Mouse (Mus musculus) Patski (cell line): Measurements from ENCODE around the gene Yars2. TPM values are rescaled to one million over a fixed set of nuclear protein-coding genes. Genes with fewer than 3 reads are reported as not detected.
"Not testable (repeated sequence)": the region's sequence is repeated elsewhere in the genome, so short reads cannot be mapped to it uniquely, and the experiment has no call there.

Source experiments
- ATAC-seq: fragments of 100-300 bp; one replicate; pipeline ENCODE4 v1.8.0; 2021
- CTCF ChIA-PET: fragments of 350-600 bp; sonication (Branson Sonifier 250); formaldehyde crosslinking; loops from one replicate; lab custom pipeline; 2022; ENCODE audit warnings: inconsistent platforms; lab: Charles Lee
- POLR2A ChIA-PET: fragments of 350-600 bp; sonication (Branson Sonifier 250); formaldehyde crosslinking; loops from one replicate; lab custom pipeline; 2022; ENCODE audit warnings: antibody characterized with exemption, inconsistent platforms; lab: Charles Lee
- DNase-seq: peaks from one replicate; pipeline ENCODE4 v3.0.0-alpha.2; 2011; ENCODE audit warnings: low read depth, low spot score
- H3K27me3 ChIP-seq: fragments of 371-371 bp; one replicate; pipeline ENCODE4 v1.5.1; 2021
- CTCF ChIP-seq: fragments of 100-300 bp; IDR thresholded peaks from one replicate; pipeline ENCODE4 v1.5.1; 2021
- in situ Hi-C: fragments of 300-500 bp; cut with MboI; formaldehyde crosslinking; loops from 3 replicates; pipeline ENCODE4 v1.11.1; 2018; ENCODE audit warnings: low pct_unique_long_range_greater_than_20kb, mixed read lengths
- polyA plus RNA-seq: library from polyadenylated mRNA; unstranded; gene quantifications from one replicate; pipeline ENCODE4 v1.2.3, GENCODE M21; 2021

The Yars2 gene
- polyA plus RNA-seq, 1 experiment from 2014 or later = 31.5 TPM

GRCm38 (mm10) chr16:16303138-16303827 is 518 bp downstream of the Yars2 start:
- DNase-seq (peak; percentile 10), ATAC-seq (peak; percentile 56)
- ChIA-PET POLR2A (interaction anchor here (1.1 to 1.3 kb wide), 2 partner anchors 91 to 415 kb away, joined by 3 read pairs; no protein-coding TSS in a partner anchor), CTCF (interaction anchor here (0.9 kb wide), 1 partner anchor 100 kb away, joined by 4 read pairs; no protein-coding TSS in a partner anchor)
- TF ChIP-seq CTCF = no peak
- in situ Hi-C loops = loop anchor here (5.0 kb wide), 1 partner anchor 101 kb away; no protein-coding TSS in a partner anchor
- peaks cover 10% of the 10 kb centered on the region for H3K27me3 ChIP-seq

- TF ChIP-seq CTCF = peak; percentile 58
Observed at GRCm38 (mm10) chr16:16303888-16304287, 1.1 kb downstream of the Yars2 start.

GRCm38 (mm10) chr16:16311319-16311718 is 8.6 kb downstream of the Yars2 start:
- ATAC-seq (no peak), DNase-seq (no peak)
- in situ Hi-C loops = no loop called here
- ChIA-PET POLR2A (no interaction called here), CTCF (no interaction called here)
- TF ChIP-seq CTCF = no peak
- H3K27me3 ChIP-seq = no peaks in the 10 kb centered on the region

More at GRCm38 (mm10) chr16:16303888-16304287, 1.1 kb downstream of the Yars2 start:
- DNase-seq = no peak
- CTCF ChIA-PET = interaction anchor here (0.9 kb wide), 1 partner anchor 101 kb away, joined by 4 read pairs; no protein-coding TSS in a partner anchor
- H3K27me3 ChIP-seq = peaks cover 4% of the 10 kb centered on the region
- in situ Hi-C loops = loop anchor here (5.0 kb wide), 1 partner anchor 102 kb away; no protein-coding TSS in a partner anchor
- no peak for ATAC-seq
- POLR2A ChIA-PET = interaction anchor here (1.3 kb wide), 1 partner anchor 415 kb away, joined by 3 read pairs; no protein-coding TSS in a partner anchor

- POLR2A ChIA-PET = no interaction called here
- ATAC-seq = no peak
- in situ Hi-C loops = no loop called here
- no peaks in the 10 kb centered on the region for H3K27me3 ChIP-seq
- no peak for TF ChIP-seq CTCF
- CTCF ChIA-PET = no interaction called here
- no peak for DNase-seq
Observed at GRCm38 (mm10) chr16:16325775-16326336, 23.1 kb downstream of the Yars2 start.

- no peak for DNase-seq
- in situ Hi-C loops = no loop called here
- POLR2A ChIA-PET = no interaction called here
- no peak for TF ChIP-seq CTCF
- no peak for ATAC-seq
- H3K27me3 ChIP-seq = no peaks in the 10 kb centered on the region
- CTCF ChIA-PET = no interaction called here
Observed at GRCm38 (mm10) chr16:16346420-16346819, 43.7 kb downstream of the Yars2 start.

GRCm38 (mm10) chr16:16357908-16358307 is 55.1 kb downstream of the Yars2 start:
- no peaks in the 10 kb centered on the region for H3K27me3 ChIP-seq
- ChIA-PET CTCF (no interaction called here), POLR2A (no interaction called here)
- no peak for ATAC-seq
- DNase-seq = no peak
- peak; percentile 53 for TF ChIP-seq CTCF
- in situ Hi-C loops = loop anchor here (10.0 kb wide), 1 partner anchor 237 kb away; no protein-coding TSS in a partner anchor

- ATAC-seq (peak; percentile 99), DNase-seq (peak; percentile 37)
- CTCF ChIA-PET = interaction anchor here (1.2 kb wide), 1 partner anchor 58 kb away, joined by 4 read pairs; no protein-coding TSS in a partner anchor
- H3K27me3 ChIP-seq = no peaks in the 10 kb centered on the region
- POLR2A ChIA-PET = interaction anchor here (1.0 kb wide), 1 partner anchor 172 kb away, joined by 3 read pairs; no protein-coding TSS in a partner anchor
- TF ChIP-seq CTCF = peak; percentile 60
- in situ Hi-C loops = loop anchor here (10.0 kb wide), 1 partner anchor 236 kb away; no protein-coding TSS in a partner anchor
Observed at GRCm38 (mm10) chr16:16358481-16359100, 55.8 kb downstream of the Yars2 start, which contains the start of gene Dnm1l. Dnm1l (minus strand) TSS chr16:16358959.

GRCm38 (mm10) chr16:16359101-16359482 is 56.3 kb downstream of the Yars2 start:
- H3K27me3 ChIP-seq, DNase-seq: not testable (repeated sequence)
- ATAC-seq = peak; percentile 13
- ChIA-PET CTCF (interaction anchor here (1.2 kb wide), 1 partner anchor 58 kb away, joined by 4 read pairs; no protein-coding TSS in a partner anchor), POLR2A (interaction anchor here (1.0 kb wide), 1 partner anchor 171 kb away, joined by 3 read pairs; no protein-coding TSS in a partner anchor)
- in situ Hi-C loops = loop anchor here (10.0 kb wide), 1 partner anchor 236 kb away; no protein-coding TSS in a partner anchor

Other genes with a start within 250 kb of the Yars2 start
- gene Pkp2, start 89.6 kb upstream of the Yars2 start, polyA plus RNA-seq = 19.2 TPM
- 96.6 TPM for gene Dnm1l, start 56.0 kb downstream of the Yars2 start, polyA plus RNA-seq